Mouse (Mus musculus) kidney, postnatal 36 days (tissue): Measurements from ENCODE around the gene Zfp106.

ENCODE experiments used
- DNase-seq, 2 experiments: peaks; one replicate each; pipeline ENCODE4 v3.0.0; 2021 to 2022; ENCODE audit warnings: mixed read lengths in 2 of 2

Zfp106 gene

DNA sequence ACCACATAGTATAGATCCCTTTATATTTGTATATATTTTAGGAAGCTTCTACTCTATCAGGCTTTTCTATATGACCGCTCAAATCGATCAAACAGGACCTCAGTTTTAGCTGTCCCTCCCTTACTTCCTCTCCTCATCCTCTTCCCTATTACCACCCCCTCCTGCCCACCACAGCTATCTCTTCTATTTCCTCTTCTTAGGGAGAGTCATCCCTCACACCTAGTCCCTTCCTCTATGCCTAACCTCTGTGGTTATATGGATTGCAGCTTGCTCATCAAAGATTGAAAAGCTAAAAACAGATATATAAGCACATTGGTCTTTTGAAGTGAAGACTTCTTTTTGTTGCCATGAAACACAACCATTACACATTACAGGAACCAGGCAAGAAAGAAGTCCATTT is 18.9 kb downstream of the Zfp106 start:
- no peak for DNase-seq

DNA sequence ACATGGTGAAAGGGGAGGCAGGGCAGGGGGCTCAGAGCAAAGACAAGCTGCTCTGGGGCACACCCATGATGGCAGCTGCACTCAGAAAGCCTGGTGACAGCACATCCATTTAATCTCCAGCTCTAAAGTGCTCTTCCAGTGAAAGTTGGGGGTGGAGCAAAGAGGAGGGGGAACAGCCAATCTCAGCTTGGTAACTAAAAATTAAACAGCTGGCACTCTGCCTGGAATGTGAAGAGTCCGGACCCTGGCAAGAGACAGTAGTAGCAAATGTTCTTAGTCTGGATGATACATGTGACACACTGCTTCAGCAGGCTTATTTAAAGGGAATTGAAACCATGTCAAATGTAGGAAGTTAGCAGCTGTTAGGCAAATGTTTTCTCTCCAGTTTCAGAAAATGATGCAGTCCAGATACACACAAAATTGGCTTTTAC is 23.9 kb downstream of the Zfp106 start:
- DNase-seq, result peak; percentile 87 to 97

DNA sequence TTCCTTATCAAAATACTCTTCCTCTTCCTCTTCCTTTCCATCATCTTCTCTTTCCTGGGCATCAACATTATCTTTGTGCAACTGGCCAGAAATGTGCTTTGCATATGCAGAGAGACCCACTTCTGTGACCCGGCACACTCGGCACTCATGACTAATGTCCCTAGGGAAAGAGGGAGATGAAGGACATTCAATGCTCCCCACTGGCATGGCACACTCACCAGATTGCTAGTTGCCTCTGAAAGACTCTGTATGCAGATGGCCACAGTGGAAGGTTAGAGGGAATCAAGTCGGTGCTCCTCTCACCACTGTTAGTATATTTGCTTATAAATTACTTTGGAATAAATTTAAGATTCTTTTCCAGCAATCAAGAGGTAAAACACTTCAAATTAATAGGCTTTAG is 24.3 kb downstream of the Zfp106 start:
- no peak for DNase-seq

DNA sequence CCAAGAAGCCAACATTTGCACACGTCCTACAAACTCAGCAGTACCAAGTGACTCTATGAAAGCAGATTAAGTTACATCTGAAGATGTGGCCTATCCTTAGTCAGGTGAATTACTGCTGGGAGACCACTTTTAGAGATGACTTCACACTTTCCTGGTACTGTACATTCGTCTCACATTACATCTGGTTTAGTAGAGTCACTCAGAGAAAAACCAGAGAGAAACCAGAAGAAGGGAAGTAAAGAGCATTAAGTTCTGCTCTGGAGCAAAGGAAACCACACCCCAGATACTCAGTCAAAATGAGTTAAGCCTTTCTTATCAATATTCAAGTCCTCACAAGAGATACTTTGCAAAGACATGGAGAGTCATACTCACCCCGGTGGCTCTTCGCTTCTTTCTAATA is 32.4 kb downstream of the Zfp106 start:
- no peak for DNase-seq

DNA sequence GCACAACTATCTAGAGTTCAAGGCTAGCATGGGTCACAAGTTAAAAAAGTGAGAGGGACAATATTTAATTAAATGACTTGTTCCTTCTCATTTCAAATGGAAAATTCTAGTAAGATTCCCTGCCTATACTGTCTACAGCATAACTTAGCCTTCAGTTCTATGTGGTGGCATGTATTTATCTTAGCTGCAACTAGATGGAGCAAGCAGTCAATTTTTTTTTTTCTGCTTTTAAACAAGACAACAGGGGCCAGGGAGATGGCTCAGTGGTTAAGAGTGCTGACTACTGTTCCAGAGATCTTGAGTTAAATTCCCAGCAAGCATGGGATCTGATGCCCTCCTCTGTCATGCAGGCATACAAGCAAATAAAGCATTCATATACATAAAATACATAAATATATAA is 34.1 kb downstream of the Zfp106 start:
- DNase-seq, result no peak

DNA sequence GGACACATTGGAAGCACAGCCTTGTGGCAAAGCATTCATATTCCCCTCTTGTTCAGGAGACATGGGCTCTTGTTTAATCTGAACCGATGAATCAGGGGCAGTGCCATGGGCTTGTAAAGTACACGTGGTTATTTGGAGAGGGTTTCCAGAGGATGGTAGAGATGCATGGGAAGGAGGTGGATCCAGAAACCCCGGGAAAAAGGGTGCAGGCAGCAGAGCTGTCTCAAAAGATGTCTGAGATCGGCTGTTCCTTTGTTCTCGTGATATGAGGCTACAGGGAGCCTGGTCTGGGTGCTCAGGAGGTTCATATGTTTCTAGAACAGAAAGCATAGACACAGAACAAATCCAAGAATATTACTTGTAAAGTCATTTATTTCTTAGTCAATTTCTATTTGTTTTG is 36.9 kb downstream of the Zfp106 start:
- no peak for DNase-seq

DNA sequence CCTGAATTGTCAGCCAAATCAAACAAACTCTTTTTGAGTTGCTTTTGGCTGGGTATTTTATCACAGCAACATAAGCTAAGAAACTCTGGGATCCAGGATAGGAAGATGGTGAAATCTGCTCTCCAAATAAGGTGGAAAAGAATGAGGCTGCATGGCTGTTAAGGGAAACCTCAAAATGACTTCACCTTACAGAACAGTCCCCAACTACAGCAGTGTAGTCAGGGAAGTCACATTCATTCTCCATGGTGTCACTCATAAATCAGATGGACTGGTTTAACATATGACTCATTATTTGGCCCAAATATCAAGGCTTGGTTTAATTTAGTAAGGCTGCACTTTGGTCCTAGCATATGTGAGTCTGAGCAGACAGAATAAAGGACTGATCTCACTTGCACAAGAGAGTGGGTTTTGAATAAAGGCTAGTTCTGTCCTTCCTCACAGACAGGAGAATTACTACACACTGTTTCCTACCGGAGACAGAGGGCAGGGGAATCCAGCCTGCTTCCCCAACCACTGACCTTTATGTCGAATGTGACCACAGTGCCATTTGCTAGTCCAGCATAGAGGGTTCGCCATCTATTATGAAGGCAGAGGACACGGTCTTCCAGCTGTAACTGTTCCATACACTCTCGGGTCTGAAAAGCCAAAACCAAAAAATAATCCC is 45.0 kb downstream of the Zfp106 start:
- DNase-seq, result no peak

DNA sequence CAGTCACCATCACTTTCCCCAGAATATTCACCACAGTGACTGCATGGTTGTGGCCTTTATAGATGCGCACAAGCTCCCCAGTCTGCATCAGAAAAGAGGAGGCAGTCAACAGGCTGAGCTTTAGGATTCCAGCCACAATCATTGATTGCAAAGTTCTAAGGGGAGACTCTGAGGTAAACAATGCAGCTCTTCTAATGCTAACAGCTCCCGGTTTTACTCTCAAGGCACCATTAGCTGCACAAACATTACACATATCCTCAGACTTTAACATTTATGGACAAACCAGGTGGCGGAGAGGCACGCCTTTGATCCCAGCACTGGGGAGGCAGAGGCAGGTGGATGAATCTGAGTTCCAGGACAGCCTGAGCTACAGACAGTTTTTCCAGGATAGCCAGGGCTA is 49.5 kb downstream of the Zfp106 start:
- DNase-seq, result no peak

DNA sequence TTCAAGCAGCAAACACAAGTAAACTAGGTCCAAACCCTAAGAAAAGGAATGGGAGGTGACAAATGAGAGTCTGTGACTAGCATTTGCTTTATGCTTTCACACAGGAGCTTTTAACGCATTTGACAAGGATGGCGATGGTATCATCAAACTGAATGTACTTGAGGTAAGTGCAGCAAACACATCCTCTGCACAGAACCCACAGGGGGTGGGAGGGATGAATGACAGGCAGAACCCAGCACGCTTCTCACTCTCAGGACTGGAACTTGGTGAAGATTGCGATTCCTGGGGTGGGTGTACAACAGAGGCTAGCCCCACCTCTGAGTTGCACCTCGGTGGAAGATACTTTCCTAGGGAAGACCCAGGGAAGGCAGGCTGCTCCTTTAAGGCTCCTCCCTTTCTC is 59.7 kb downstream of the Zfp106 start:
- DNase-seq, result no peak

DNA sequence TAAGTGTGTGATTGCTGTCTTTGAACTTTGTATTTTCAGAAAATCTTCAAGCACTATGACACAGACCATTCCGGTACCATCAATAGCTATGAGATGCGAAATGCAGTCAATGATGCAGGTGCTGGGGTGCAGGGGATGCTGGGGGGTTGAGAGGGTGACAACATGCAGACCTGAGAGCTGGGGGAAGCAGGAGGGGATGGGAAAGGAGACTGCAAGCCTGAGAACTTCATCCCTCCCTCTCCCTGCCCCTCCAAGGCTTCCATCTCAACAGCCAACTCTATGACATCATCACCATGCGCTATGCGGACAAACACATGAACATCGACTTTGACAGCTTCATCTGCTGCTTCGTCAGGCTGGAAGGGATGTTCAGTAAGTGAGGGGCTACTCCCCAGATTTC is 60.5 kb downstream of the Zfp106 start:
- no peak for DNase-seq

DNA sequence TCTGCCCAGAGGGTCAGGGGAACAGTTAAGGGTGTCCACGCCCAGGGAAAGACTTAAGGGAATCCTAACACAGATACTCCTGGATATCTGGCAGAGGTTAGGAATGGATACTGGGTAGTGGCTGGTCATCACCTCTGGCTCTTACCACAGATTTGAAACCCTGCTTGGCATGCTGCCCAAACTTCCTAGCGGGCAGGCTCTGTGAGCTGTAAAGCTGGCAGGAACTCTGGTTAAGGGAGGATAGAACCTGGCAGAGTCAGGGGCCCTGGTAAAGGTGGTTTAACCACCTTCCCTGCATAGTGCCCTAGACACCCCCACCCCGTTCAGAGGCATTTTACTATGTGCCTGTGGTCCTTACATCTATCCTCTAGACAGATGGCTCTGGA is 61.0 kb downstream of the Zfp106 start:
- peak; percentile 22 to 60 for DNase-seq

DNA sequence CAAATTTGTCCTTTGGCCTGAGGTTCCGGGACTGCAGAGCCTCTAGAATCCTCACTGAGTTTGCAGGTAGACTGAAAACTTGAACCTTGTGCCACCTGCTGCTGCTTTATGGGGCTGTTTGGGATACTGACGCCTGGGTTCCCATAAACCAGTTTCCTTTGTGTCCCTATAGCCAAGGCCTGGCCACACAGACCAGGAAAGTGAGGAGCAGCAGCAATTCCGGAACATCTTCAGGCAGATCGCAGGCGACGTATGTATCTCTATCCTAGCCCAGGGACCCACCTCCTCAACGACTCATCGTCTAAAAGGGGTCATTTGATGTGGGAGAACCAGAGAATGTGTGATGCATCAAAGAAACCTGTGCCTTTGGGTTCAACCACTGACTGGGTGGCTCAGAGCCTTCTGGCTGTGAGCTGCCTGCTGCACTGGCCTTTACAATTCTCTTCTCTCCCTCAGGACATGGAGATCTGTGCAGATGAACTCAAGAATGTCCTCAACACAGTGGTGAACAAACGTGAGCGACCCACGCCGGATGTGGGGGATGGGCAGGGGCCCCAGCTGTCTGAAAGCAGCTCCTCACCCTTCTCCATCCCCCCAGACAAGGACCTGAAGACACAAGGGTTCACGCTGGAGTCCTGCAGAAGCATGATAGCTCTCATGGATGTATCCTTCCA is 61.6 kb downstream of the Zfp106 start:
- no peak for DNase-seq

DNA sequence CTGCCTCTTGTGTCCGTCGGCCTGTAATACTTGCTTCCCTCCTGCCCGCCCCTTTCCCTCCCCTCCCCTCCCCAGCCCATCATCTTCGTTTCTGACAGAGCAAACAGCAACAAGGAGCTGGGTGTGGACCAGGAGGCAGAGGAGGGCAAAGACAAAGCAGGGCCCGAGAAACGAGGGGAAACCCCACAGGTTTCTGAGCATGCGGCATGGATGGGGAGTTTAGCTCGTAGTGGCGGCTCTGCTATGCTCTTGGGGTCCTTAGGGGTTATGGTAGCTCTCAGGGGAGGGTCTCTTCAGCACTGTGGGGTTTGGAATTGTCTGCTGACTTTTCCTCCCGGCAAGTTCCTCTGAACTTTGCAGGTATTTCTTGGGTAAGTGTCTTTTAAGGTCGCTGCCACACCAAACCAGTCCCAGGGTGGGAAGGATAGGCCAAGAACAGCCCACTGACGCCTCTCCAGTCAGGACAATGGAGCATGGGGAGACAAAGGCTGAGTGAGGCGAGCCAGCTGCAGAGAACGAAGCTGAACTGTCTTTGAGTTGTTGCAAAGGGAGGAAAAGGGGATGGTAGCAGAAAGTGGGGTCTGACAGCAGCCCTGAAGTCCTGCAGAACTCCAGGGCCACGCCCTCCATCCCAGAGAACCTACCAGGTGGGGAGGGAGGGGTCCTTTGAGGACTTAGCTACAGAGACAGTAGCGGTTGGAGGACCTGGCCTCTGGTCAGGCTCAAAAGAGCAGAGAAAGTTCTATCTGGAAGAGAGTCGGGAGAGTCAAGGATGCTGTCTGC is 62.3 kb downstream of the Zfp106 start:
- DNase-seq, result no peak

DNA sequence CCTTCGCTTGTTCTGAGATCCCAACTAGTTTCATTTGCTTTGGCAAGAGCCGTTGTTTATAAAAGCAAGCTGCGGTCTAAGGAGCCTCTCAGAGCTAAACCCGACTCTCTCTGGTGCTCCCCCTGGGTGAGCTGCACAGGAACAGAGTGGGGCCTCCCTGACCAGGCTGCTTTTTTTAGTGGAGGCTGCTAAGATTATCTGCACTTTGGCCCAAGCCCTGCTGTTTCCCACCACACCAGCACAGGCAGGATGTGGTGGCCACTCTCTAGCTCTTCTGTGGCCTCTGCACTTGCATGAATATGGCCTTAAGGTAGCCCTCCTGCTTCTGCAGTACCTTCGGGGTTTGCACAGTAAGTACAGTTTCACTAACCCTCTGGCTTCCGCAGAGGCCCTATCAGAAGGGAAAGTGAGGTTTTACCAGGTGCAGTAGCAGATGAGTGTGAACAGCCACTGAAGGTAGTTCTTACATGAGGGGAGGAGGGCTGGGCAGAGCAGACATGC is 63.6 kb downstream of the Zfp106 start:
- no peak for DNase-seq

DNA sequence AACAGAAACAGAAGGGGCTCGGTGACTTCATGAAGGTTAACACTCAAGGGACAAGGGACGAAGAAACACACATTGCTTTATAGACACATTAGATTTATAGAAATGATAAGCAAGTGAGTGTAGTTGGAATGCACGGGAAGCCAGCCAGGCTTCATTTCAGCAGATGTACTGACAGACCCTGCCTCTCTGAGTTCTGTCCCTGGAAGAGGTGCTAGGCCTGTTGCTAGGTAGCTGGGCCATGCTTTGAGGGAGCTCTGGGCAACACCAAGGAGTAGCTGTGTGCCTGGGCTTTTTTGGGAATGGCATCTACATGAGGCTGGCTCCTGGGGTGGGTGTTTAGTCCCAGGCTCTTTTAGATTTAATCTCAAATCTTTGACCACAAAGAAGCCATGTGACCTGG is 67.1 kb downstream of the Zfp106 start:
- no peak for DNase-seq

DNA sequence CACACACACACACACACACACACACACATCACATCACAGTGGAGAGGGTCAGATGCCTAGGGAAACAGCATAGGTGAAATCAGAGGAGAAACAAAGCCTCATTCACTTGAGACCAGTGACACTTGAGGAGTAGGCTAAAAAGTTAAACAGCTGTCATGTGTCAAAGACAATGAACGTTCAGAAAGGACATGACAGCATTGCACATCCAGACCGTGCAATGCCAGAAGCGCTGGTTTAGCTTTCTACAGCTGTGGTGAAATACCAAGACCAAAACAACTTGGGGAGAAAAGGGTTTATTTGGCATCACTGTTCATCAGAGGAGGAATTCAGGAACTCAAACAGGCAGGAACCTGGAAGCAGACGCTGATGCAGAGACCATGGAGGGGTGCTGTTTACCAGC is 70.4 kb downstream of the Zfp106 start:
- no peak for DNase-seq

DNA sequence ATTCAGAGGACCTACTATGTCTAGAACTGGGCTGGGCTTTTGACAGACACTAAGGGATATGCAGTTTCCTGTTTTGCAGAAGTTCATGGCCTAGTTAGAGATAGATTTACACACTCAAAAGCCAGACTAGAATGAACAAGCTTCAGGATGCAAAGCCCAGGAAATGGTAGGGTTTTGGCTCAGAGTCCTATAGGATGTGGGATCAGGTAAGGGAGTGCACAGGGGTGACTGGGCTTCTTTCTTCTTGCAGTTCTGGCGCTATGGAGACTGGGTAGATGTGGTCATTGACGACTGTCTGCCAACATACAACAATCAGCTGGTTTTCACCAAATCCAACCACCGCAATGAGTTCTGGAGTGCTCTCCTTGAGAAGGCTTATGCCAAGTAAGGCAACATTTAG is 79.4 kb downstream of the Zfp106 start:
- no peak for DNase-seq

DNA sequence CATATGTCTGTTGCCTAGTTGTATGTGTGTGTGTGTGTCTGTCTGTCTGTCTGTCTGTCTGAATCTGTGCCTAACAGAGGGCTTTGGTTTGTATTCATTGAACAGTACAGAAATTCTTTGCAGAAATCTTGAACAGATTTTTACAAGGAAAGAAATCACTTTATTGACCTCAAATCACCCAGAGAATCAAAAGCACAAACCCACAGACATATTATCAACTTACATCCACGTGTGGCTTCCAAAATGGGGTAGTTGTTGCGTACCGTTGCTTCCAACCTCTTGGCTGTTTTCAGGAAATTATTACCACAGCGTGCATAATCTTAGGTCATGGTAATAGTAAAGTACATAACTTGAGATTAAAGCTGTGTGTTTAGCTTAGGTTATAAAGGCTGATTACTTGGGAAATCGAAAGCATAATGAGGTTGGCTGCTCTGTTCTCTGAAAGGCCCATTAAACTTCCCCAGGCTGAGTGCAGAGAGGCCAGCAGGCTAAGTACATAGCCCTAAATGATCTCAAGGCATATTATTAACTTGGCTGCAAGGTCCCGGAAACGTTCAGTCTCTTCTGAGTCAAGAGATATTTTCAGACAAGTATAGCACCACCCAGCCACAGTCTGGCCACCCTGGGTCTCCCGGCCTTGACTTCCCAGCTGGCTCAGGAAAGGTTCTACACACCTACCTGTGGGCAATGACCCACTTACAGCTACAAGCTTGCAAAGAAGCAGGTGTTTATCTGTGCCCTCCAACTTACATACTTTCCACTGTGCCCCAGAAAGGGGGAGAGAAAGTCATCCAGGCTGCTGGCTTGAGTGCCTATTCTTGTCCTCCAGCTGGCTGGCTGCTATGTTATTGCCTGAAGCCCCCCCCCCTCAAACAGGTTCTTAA is 80.9 kb downstream of the Zfp106 start:
- DNase-seq, result peak; percentile 28 to 41

DNA sequence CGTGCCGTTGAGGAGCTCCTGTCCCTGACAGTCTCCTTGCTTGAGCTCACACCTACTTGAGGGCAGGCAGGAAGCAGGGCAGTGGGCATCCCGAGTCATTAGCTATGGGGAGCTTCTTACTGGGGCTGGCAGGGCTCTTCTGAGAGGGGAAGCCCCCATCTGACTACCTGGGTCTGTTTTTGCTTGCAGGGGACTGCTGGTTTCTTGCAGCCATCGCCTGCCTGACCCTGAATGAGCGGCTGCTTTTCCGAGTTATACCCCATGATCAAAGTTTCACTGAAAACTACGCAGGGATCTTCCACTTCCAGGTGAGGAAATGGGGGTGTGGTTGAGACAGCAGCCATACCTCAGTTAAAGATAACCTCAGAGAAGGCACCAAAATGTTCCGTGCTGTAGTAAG is 81.7 kb downstream of the Zfp106 start:
- no peak for DNase-seq

DNA sequence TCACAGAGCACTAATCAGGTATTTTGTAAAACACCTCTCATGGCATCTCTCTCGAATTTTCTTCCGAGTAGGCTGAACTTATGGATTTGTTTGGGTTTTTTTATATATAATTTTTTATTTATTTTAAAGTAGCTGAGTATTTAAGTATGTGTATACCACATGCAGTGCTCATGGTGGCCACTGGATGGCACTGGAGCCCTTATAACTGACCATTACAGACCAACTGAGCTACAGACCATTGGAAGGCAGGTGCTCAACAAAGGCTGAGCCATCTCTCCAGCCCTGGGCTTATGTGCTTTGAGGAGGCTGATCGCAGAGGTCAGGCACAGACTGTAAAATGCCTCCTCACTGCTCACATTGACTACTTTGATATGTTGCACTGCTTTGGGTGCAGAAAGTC is 85.0 kb downstream of the Zfp106 start:
- peak; percentile 83 to 92 for DNase-seq

DNA sequence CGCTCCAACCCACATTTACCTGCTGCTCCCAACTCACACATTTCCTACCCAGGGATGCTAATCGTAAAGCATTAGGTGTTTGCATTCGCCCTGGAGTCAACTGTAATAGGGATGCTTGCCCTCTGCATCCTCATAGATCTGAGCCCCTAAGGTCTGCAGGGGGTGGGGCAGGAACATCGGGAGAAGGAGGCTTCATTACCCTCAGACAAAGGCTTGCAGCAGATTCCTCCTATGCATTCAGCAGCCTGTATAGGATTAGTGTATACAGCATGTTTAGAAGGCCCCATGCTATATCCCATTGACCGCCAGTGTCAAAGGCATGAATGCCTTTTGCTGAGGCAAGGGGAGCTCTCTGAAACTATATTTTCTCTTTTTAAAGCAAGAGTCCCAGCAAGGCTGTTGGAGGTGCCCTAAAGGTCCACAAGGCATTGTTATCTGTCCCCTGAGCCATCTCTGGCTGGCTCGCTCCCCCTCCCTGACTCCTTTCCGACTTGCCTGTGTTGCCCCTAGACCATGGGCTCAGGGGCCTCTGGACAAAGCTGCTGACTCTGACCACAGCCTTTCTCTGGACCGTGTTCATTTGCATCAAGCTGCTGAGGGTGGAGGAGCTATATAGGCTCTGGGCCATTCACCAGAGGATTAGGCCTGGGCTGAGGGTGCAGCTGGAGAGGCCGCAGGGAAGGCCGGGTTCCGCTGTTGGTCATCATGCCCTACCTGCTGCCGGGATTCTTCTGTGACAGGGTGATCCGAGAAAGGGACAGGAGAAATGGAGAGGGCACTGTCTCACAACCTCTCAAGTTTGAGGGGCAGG is 87.2 kb downstream of the Zfp106 start:
- DNase-seq, result no peak

DNA sequence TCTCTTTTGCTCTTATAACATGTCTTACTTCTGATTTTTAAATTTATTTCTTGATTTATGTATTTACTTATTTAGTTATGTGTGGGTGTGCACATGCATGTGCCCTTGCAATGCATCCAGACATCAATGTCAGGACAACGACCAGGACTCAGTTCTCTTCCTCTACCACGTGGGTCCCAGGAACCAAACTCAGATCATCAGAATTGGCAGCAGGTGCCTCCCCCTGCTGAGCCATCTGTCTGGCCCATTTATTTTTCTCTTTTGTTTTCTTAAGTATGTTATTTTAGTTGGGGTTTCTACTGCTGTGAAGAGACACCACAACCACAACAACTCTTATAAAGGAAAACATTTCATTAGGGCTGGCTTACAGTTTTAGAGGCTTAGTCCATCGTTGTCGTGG is 92.8 kb downstream of the Zfp106 start:
- DNase-seq, result no peak
